ENCODE assay signal across 8 mouse cellular contexts in genomic region chr5:21737620-21738019, GRCm38 (mm10). TPM values are rescaled to one million over a fixed set of nuclear protein-coding genes. Genes with fewer than 3 reads are reported as not detected.
DNase-seq lines count a peak whose midpoint lies in the region; ATAC-seq and TF ChIP-seq lines count a peak whose summit lies in the region.

No protein-coding gene starts in this region.

- no peak for TF ChIP-seq POLR2A in myocyte (IDR thresholded peaks at IDR 0.05; ENCODE audit: insufficient read length, low read depth)

- peaks cover 17% of the 10 kb centered on the region for H3K4me1 ChIP-seq in embryonic facial prominence, embryonic 10.5 days

- H3K9me3 ChIP-seq in embryonic facial prominence, embryonic 10.5 days: no peaks in the 10 kb centered on the region

- TF ChIP-seq CTCF in layer of hippocampus, adult 2 months (conservative IDR thresholded peaks at IDR 0.05): no peak

- H3K79me2 ChIP-seq in myocyte (ENCODE audit: control insufficient read depth, insufficient read depth): peaks cover 14% of the 10 kb centered on the region

- peak overlapping the region; percentile 93; the same call in 1 of the 2 replicates for H3K27ac ChIP-seq in layer of hippocampus, adult 2 months
- H3K27ac ChIP-seq in embryonic facial prominence, embryonic 10.5 days (replicated peaks): peak overlapping the region; percentile 97

- peak overlapping the region; percentile 84 for H3K4me3 ChIP-seq in layer of hippocampus, adult 2 months
- H3K4me3 ChIP-seq in embryonic facial prominence, embryonic 10.5 days: peak overlapping the region; percentile 96
- H3K4me3 ChIP-seq in myocyte: peak overlapping the region; percentile 74

- WGBS in embryonic facial prominence, embryonic 10.5 days: 34% methylated on average over 10 of the region's 10 CpGs

- peak overlapping the region; percentile 91 for H3K4me2 ChIP-seq in myocyte (ENCODE audit: low read depth)

- DNase-seq in layer of hippocampus, adult 2 months (ENCODE audit: low spot score in 2 of 2): no peak
- no peak for DNase-seq in layer of hippocampus, postnatal 14 days (ENCODE audit: low spot score in 2 of 2)
- DNase-seq in embryonic facial prominence, embryonic 10.5 days (ENCODE audit: low spot score): no peak
- no peak for DNase-seq in right cerebral cortex, postnatal 36 days (ENCODE audit: low spot score in 2 of 2)
- DNase-seq in adrenal gland, postnatal 4 days (ENCODE audit: low spot score in 2 of 2): no peak

- peak overlapping the region; percentile 91 for H3ac ChIP-seq in myocyte (ENCODE audit: control insufficient read depth, insufficient read length)

- ATAC-seq in inflammation-experienced regulatory T-cells, adult 6 months: peak; percentile 0
- ATAC-seq in activated CD4-positive, CD25-positive, alpha-beta regulatory T cell, adult 4 months: no peak

- H3K36me3 ChIP-seq in embryonic facial prominence, embryonic 10.5 days (replicated peaks): peaks cover 42% of the 10 kb centered on the region
- peaks cover 16% of the 10 kb centered on the region for H3K36me3 ChIP-seq in myocyte (ENCODE audit: control insufficient read depth, insufficient read depth)

- no peaks in the 10 kb centered on the region for H3K27me3 ChIP-seq in embryonic facial prominence, embryonic 10.5 days (replicated peaks; ENCODE audit: low read depth, poor library complexity, severe bottlenecking)
- H3K27me3 ChIP-seq in myocyte (ENCODE audit: control insufficient read depth, insufficient read depth, insufficient read length): no peaks in the 10 kb centered on the region

TF ChIP-seq in myocyte, 11 proteins besides CTCF, POLR2A, EP300 and RAD21:
- TF ChIP-seq CEBPB (IDR thresholded peaks at IDR 0.05; ENCODE audit: insufficient read depth, poor library complexity, severe bottlenecking) (no peak), MAX (IDR thresholded peaks at IDR 0.05; ENCODE audit: low read depth) (no peak), SRF (IDR thresholded peaks at IDR 0.05; ENCODE audit: control insufficient read depth, insufficient read length, low read depth) (no peak), MYOD1 (IDR thresholded peaks at IDR 0.05; ENCODE audit: control insufficient read depth in 1 of 3, insufficient read length in 2 of 3, low read depth in 2 of 3) (no peak), REST (IDR thresholded peaks at IDR 0.05; ENCODE audit: insufficient read depth, insufficient read length) (no peak), POLR2AphosphoS2 (IDR thresholded peaks at IDR 0.05; ENCODE audit: insufficient read length, low read depth) (no peak), USF1 (IDR thresholded peaks at IDR 0.05; ENCODE audit: low read depth) (no peak), E2F4 (IDR thresholded peaks at IDR 0.05; ENCODE audit: insufficient read depth) (no peak), MYOG (IDR thresholded peaks at IDR 0.05; ENCODE audit: control insufficient read depth in 1 of 3, insufficient read depth in 1 of 3, insufficient read length in 2 of 3, low read depth in 2 of 3) (no peak), TCF3 (IDR thresholded peaks at IDR 0.05; ENCODE audit: insufficient read length, low read depth) (no peak)

RNA-seq across cellular contexts. Expression of gene Pmpcb, which starts 0.7 kb away (rescaled TPM):
- total RNA-seq in layer of hippocampus, adult 2 months (2021): 10 to 100 TPM; 72.9 to 73.9 TPM
- total RNA-seq in layer of hippocampus, postnatal 14 days (2021): 10 to 100 TPM; 59.3 to 67.1 TPM
- polyA plus RNA-seq in embryonic facial prominence, embryonic 10.5 days (2016; fragmentation: Nextera tagmentation; extraction: Ambion mirVana): 78.0 and 84.7 TPM in 2 replicates
- 10 to 100 TPM; 79.0 to 84.3 (median 82.6) TPM for polyA plus RNA-seq in inflammation-experienced regulatory T-cells, adult 6 months (2017; shearing (Covaris generic))
- 126 TPM for polyA plus RNA-seq in myocyte (2012; fragmentation: generic; extraction: Trizol)
- 10 to 100 TPM; 69.6 to 84.4 TPM for polyA plus RNA-seq in activated CD4-positive, CD25-positive, alpha-beta regulatory T cell, adult 4 months (2017; shearing (Covaris generic))
- 100 to 1,000 TPM; 213 to 227 TPM for total RNA-seq in adrenal gland, postnatal 4 days (2021)

RNA-seq across cellular contexts. Expression of gene Napepld, which starts 36.4 kb away (rescaled TPM):
- total RNA-seq in layer of hippocampus, adult 2 months (2021): 10 to 100 TPM; 28.4 to 34.7 TPM
- 10 to 100 TPM; 11.6 to 13.0 TPM for total RNA-seq in layer of hippocampus, postnatal 14 days (2021)
- polyA plus RNA-seq in embryonic facial prominence, embryonic 10.5 days (2016; fragmentation: Nextera tagmentation; extraction: Ambion mirVana): 4.8 and 5.0 TPM in 2 replicates
- 1 to 10 TPM; 2.0 to 3.9 (median 2.6) TPM for polyA plus RNA-seq in inflammation-experienced regulatory T-cells, adult 6 months (2017; shearing (Covaris generic))
- 0.66 TPM for polyA plus RNA-seq in myocyte (2012; fragmentation: generic; extraction: Trizol)
- 1 to 10 TPM; 2.4 to 4.3 TPM for polyA plus RNA-seq in activated CD4-positive, CD25-positive, alpha-beta regulatory T cell, adult 4 months (2017; shearing (Covaris generic))
- total RNA-seq in adrenal gland, postnatal 4 days (2021): 10 to 100 TPM; 22.1 to 24.7 TPM

RNA-seq across cellular contexts. Expression of gene Dnajc2, which starts 47.4 kb away (rescaled TPM):
- total RNA-seq in layer of hippocampus, adult 2 months (2021): 10 to 100 TPM; 28.0 to 34.1 TPM
- total RNA-seq in layer of hippocampus, postnatal 14 days (2021): 10 to 100 TPM; 27.9 to 33.2 TPM
- 96.4 and 96.8 TPM in 2 replicates for polyA plus RNA-seq in embryonic facial prominence, embryonic 10.5 days (2016; fragmentation: Nextera tagmentation; extraction: Ambion mirVana)
- polyA plus RNA-seq in inflammation-experienced regulatory T-cells, adult 6 months (2017; shearing (Covaris generic)): 10 to 100 TPM; 35.8 to 48.6 (median 41.4) TPM
- polyA plus RNA-seq in myocyte (2012; fragmentation: generic; extraction: Trizol): 15.4 TPM
- 10 to 100 TPM; 44.5 to 47.0 TPM for polyA plus RNA-seq in activated CD4-positive, CD25-positive, alpha-beta regulatory T cell, adult 4 months (2017; shearing (Covaris generic))
- 10 to 100 TPM; 31.4 to 41.3 TPM for total RNA-seq in adrenal gland, postnatal 4 days (2021)

RNA-seq across cellular contexts. Expression of gene Psmc2, which starts 47.5 kb away (rescaled TPM):
- total RNA-seq in layer of hippocampus, adult 2 months (2021): 100 to 1,000 TPM; 116 to 118 TPM
- 100 to 1,000 TPM; 116 to 119 TPM for total RNA-seq in layer of hippocampus, postnatal 14 days (2021)
- 238 and 245 TPM in 2 replicates for polyA plus RNA-seq in embryonic facial prominence, embryonic 10.5 days (2016; fragmentation: Nextera tagmentation; extraction: Ambion mirVana)
- polyA plus RNA-seq in inflammation-experienced regulatory T-cells, adult 6 months (2017; shearing (Covaris generic)): 100 to 1,000 TPM; 141 to 170 (median 159) TPM
- 196 TPM for polyA plus RNA-seq in myocyte (2012; fragmentation: generic; extraction: Trizol)
- polyA plus RNA-seq in activated CD4-positive, CD25-positive, alpha-beta regulatory T cell, adult 4 months (2017; shearing (Covaris generic)): 100 to 1,000 TPM; 141 to 161 TPM
- total RNA-seq in adrenal gland, postnatal 4 days (2021): 100 to 1,000 TPM; 126 to 130 TPM
